Mouse (Mus musculus) gastrocnemius, adult 2 months (tissue): ENCODE data around the gene Hist1h2ak. TPM values are rescaled to one million over a fixed set of nuclear protein-coding genes. Genes with fewer than 3 reads are reported as not detected.
"Not testable (repeated sequence)": the region's sequence is repeated elsewhere in the genome, so short reads cannot be mapped to it uniquely, and the experiment has no call there.

Experiments
- DNase-seq: peaks from one replicate; pipeline ENCODE4 v3.0.0; 2022
- H3K27ac ChIP-seq: fragments of 200-600 bp; 2 replicates; pipeline ENCODE4 v1.8.1; 2022; ENCODE audit warnings: mild to moderate bottlenecking
- H3K4me3 ChIP-seq: fragments of 200-600 bp; 2 replicates; pipeline ENCODE4 v1.8.1; 2022; ENCODE audit warnings: mild to moderate bottlenecking, moderate library complexity
- CTCF ChIP-seq: fragments of 200-600 bp; IDR thresholded peaks from 2 replicates; pipeline ENCODE4 v1.8.1; 2022; ENCODE audit warnings: antibody characterized with exemption, mild to moderate bottlenecking, moderate library complexity
- intact Hi-C: fragments of 180-260 bp; cut with DNase I; formaldehyde crosslinking; loops from one replicate; pipeline ENCODE4 v1.15.1; 2025
- total RNA-seq, 2 experiments: library from RNA; stranded (reverse); gene quantifications; 2 replicates each; pipeline ENCODE4 v1.2.3; 2021

Hist1h2ak gene
- total RNA-seq, 2 experiments from 2014 or later = 0.98 TPM; not detected in 1

- Histone ChIP-seq H3K27ac (no peak overlapping the region), H3K4me3 (no peak overlapping the region)
- intact Hi-C loops = no loop called here
- no peak for TF ChIP-seq CTCF
- no peak for DNase-seq
Measured at GRCm38 (mm10) chr13:21727948-21728572, 25.6 kb downstream of the Hist1h2ak start.

GRCm38 (mm10) chr13:21722993-21723836 lies 30.4 kb downstream of the Hist1h2ak start:
- no peak for TF ChIP-seq CTCF
- no peak for DNase-seq
- Histone ChIP-seq H3K27ac (no peak overlapping the region), H3K4me3 (no peak overlapping the region)
- intact Hi-C loops = no loop called here

- DNase-seq = no peak
- intact Hi-C loops = no loop called here
- TF ChIP-seq CTCF = no peak
- peak overlapping the region; percentile 74 for H3K4me3 ChIP-seq
- no peak overlapping the region for H3K27ac ChIP-seq
Measured at GRCm38 (mm10) chr13:21722373-21722925, 31.2 kb downstream of the Hist1h2ak start.

- peak within 1 kb of the TSS; percentile 54; the same call in 1 of the 2 replicates for H3K27ac ChIP-seq
- intact Hi-C loops = not testable (repeated sequence)
- H3K4me3 ChIP-seq = peak within 1 kb of the TSS; percentile 74
Measured at GRCm38 (mm10) chr13:21721757-21722372, 31.8 kb downstream of the Hist1h2ak start, which contains the start of gene Hist1h2bm. Gene Hist1h2bm, plus strand, starts transcription at chr13:21722044.

GRCm38 (mm10) chr13:21721107-21721756 lies 32.4 kb downstream of the Hist1h2ak start:
- intact Hi-C loops, DNase-seq, H3K27ac ChIP-seq: not testable (repeated sequence)
- peak overlapping the region; percentile 74 for H3K4me3 ChIP-seq

More at GRCm38 (mm10) chr13:21721757-21722372, 31.8 kb downstream of the Hist1h2ak start, which contains the start of gene Hist1h2bm:
- peak; percentile 35 for DNase-seq

- Histone ChIP-seq H3K27ac (no peak overlapping the region), H3K4me3 (no peak overlapping the region)
- no peak for TF ChIP-seq CTCF
- intact Hi-C loops = loop anchor here (5.0 to 10.0 kb wide), 3 partner anchors 34 to 1966 kb away; partner anchors contain the start of genes Hist1h1b, Hist1h2ac, Hist1h2ak and Hist1h2an
- DNase-seq = no peak
Measured at GRCm38 (mm10) chr13:21718381-21719080, 35.1 kb downstream of the Hist1h2ak start.

- intact Hi-C loops = loop anchor here (5.0 to 10.0 kb wide), 3 partner anchors 35 to 1967 kb away; partner anchors contain the start of genes Hist1h1b, Hist1h2ac, Hist1h2ak and Hist1h2an
- peak; percentile 63 for DNase-seq
- H3K4me3 ChIP-seq = peak within 1 kb of the TSS; percentile 76
- H3K27ac ChIP-seq = peak within 1 kb of the TSS; percentile 65; the same call in 1 of the 2 replicates
Measured at GRCm38 (mm10) chr13:21717397-21718357, 36.0 kb downstream of the Hist1h2ak start, which contains the start of gene Hist1h3h. Gene Hist1h3h, plus strand, starts transcription at chr13:21717659.

GRCm38 (mm10) chr13:21716540-21717391 lies 36.9 kb downstream of the Hist1h2ak start:
- Histone ChIP-seq H3K4me3 (peak overlapping the region; percentile 76), H3K27ac (peak overlapping the region; percentile 77; the same call in 1 of the 2 replicates)
- peak; percentile 16 for DNase-seq
- intact Hi-C loops = loop anchor here (5.0 to 10.0 kb wide), 3 partner anchors 36 to 1968 kb away; partner anchors contain the start of genes Hist1h1b, Hist1h2ac, Hist1h2ak and Hist1h2an

- Histone ChIP-seq H3K4me3 (peak within 1 kb of the TSS; percentile 76), H3K27ac (peak within 1 kb of the TSS; percentile 77)
- DNase-seq = peak; percentile 45
- intact Hi-C loops = loop anchor here (5.0 to 10.0 kb wide), 3 partner anchors 36 to 1969 kb away; partner anchors contain the start of genes Hist1h1b, Hist1h2ac, Hist1h2ak and Hist1h2an
Measured at GRCm38 (mm10) chr13:21715864-21716539, 37.6 kb downstream of the Hist1h2ak start, which contains the start of the genes Hist1h2bl and Hist1h2ai. Gene Hist1h2bl, minus strand, starts transcription at chr13:21716143. Gene Hist1h2ai, plus strand, starts transcription at chr13:21716422.
